Mouse (Mus musculus) induced T-regulatory cell, adult 2 months (primary cell): ENCODE data around the gene Ttll8.

Experiments
- DNase-seq: peaks from one replicate; pipeline ENCODE4 v3.0.0-alpha.2; 2012; ENCODE audit warnings: low read depth

The Ttll8 gene

GRCm38 (mm10) chr15:88882851-88883250 is 71.4 kb downstream of the Ttll8 start:
- DNase-seq = no peak

GRCm38 (mm10) chr15:88881253-88882044 is 72.8 kb downstream of the Ttll8 start:
- DNase-seq = no peak

DNA sequence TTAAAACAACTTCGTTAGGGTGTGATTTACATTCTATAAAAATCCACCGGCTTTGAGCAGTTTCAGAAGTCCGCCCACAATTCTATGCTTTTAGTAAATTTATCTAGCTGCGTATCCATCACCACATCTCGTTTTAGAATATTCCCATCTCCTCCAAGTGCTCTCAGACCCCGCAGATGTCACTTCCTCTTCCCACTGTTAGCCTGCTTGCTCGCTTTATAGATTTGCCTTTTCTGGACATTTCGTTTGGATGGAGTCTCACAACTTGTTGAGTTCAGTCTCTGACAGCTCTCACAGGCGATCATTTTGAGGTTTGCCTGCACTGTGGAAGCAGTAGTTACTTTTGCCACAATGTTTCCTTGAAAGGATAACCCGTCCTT is 77.2 kb downstream of the Ttll8 start:
- no peak for DNase-seq

- DNase-seq = peak; percentile 87
Measured at GRCm38 (mm10) chr15:88876155-88877020, 77.8 kb downstream of the Ttll8 start.

DNA sequence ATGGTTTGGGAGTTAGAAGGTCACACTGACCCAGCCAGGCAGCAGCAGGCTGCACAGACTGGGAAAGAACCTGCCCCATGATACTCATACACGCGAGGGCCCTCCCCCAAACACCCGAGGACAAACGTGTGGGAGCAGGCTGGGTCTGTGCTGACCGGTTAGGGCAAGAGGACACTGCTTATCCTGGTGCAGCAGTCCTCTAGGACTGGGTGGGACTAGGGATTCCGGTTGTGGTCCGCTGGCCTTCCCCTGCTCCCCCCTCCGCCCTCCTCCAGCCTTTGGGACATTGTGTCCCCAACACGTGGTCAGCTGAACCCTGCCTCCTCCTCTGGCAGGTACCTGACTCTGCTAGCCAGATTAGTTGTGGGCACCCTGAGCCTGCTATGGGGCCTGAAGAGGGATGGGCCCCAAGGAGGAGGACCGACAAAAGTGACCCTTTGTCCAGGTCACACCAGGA is 78.6 kb downstream of the Ttll8 start:
- DNase-seq = no peak

GRCm38 (mm10) chr15:88874477-88874876 is 79.7 kb downstream of the Ttll8 start:
- DNase-seq = no peak

- no peak for DNase-seq
Measured at GRCm38 (mm10) chr15:88874061-88874460, 80.2 kb downstream of the Ttll8 start.

DNA sequence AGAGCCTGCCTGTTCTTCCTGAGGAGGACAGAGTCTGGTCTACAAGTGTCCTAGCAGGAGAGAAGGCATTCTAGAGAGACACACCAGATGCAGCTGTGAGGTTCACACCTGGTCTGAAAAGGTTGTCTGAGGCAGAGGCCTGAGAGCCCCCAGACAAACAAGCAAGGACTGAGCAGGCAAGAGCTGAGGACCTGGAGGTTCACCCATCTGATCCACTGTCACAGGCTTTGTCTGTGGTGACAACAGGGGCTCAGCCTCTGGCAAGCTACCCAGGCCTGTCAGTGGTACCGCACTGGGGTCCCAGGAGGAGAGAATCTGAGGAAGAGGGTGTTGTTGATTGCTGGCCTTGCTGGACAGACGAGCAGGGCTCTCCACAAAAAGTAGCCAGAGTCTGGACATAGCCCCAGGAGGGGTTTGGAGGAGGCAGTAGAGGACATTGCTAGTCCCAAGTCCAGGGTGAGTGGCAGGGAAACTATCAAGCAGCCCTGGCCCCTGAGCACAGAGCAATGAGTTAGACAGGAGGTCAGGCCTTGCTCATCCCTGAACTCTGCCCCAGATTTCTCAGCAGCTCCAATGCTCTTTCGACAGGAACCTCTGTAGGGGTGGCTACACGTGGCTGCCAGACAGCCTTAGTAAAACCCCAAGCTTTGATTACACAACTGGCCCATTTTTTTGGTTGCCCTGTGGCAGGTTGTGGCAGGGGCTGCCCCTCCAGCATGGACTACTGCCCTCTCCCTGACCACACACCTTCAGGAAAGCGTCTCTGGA is 83.6 kb downstream of the Ttll8 start:
- no peak for DNase-seq

DNA sequence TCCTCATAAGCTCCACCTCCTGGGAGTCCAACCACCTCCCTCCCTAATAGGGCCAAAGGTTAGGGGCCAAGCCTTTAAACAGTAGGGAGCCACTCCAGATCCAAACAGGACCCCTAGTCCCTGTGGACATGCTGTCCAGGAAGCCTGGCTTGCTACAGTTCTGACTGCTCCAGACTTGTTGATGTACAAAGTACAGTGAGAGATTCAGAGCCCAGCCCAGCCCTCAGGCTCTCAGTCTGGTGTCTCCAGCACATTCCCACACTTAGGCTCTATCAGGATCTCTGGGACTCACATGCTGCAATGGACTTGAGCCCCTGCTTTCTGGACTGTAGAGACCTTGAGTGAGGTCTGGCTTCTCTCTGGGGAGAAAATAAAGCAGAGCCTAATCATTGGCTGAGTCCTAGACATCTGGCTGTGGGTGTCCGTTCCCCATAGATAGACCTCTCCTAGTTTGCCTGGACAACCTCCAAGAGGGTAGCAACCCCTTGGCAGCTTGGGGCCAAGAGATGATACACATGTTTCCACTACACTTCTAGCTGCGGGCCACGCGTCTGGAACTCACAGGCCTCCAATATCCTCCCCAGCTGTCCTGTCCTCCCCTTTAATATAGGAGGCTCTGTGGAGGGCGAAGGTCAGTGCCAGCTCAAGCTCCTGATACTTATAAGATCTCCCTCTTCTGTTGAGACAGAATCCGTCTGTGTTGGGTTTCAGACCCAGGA is 86.0 kb downstream of the Ttll8 start:
- no peak for DNase-seq

- peak; percentile 42 for DNase-seq
Measured at GRCm38 (mm10) chr15:88867368-88868023, 86.7 kb downstream of the Ttll8 start.

DNA sequence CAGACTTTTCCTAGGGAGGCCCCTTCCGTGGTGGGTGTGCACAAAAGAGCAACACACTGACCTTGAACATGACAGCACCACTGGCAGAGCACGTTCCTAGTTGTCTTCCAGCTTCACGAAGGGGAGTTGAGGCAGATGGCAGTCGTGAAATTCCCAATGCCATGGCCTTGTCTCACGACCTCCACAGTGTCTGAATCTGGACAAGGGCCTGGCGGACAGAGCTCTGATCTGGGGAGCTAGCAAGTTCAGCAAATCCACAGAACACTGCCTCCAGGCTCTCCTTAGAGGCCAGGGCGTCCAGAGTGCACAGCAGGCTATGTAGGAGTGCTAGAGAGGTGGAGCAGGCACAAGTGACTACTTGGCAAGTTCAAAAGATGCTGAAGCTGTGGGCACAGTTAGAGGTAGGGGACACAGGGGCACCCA is 87.3 kb downstream of the Ttll8 start:
- no peak for DNase-seq

GRCm38 (mm10) chr15:88865888-88866695 is 88.1 kb downstream of the Ttll8 start:
- no peak for DNase-seq

DNA sequence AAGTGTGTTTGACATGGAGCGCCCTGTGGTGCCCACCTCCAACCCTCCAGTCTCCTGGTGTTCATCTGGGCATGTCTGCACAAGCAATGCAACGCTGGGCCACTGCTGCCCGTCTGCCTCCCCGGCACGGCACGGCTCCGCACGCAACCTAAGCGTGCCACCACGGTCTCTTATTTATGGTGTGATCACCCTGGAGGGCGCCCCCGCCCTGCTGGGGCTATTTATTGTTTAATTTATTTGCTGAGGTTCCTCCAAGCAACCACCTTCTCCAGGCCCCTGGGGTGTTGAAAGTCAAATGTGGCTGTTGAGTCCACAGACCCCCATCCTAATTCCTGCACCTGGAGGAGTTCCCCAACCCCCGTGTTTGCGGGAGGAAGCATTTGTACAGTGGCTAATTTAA is 89.2 kb downstream of the Ttll8 start:
- no peak for DNase-seq

DNA sequence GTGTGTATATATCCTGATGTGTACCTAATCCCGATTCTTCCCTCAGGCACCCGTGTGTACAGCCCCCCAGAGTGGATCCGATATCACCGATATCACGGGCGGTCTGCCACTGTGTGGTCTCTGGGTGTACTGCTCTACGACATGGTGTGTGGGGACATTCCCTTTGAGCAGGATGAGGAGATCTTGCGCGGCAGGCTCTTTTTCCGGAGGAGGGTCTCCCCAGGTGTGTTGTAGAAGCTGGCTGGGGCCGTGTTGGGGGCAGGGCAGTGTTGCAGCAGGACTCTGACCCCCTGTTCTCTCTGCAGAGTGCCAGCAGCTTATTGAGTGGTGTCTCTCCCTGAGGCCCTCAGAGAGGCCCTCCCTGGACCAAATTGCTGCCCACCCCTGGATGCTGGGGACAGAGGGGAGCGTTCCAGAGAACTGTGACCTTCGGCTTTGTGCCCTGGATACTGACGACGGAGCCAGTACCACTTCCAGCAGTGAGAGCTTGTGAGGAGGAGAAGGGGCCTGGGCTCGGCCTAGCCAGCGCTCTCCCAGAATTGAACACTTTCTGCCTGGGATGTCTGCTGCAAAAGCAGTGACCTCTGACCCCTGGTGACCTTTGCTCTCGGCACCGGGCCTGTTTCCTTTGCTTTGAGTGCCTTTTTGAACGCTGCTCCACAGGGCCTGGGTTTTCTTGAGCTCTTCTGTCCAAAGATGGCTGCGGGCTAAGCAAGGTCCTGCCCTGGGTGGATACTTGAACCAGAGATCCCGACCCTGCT is 89.8 kb downstream of the Ttll8 start:
- DNase-seq = no peak

GRCm38 (mm10) chr15:88863695-88864231 is 90.5 kb downstream of the Ttll8 start:
- DNase-seq = peak; percentile 92

- no peak for DNase-seq
Measured at GRCm38 (mm10) chr15:88862881-88863694, 91.1 kb downstream of the Ttll8 start.

GRCm38 (mm10) chr15:88861772-88862622 is 92.2 kb downstream of the Ttll8 start, which contains the start of gene Pim3:
Gene Pim3 (plus strand): TSS chr15:88862186.
- peak; percentile 98 for DNase-seq
